Mouse (Mus musculus) C2C12 (cell line): ENCODE measurements around the gene Hist1h2ab. TPM values are rescaled to one million over a fixed set of nuclear protein-coding genes. Genes with fewer than 3 reads are reported as not detected.
A peak's percentile ranks its signal among the peaks of the same experiment; 100 is the strongest.
"Not testable (repeated sequence)": the region's sequence is repeated elsewhere in the genome, so short reads cannot be mapped to it uniquely, and the experiment has no call there.

Experiments used
- H3K27me3 ChIP-seq: one replicate; pipeline ENCODE4 v1.6.1; 2011; ENCODE audit not compliant: control insufficient read depth, insufficient read depth, insufficient read length
- H3K36me3 ChIP-seq: one replicate; pipeline ENCODE4 v1.6.1; 2011; ENCODE audit not compliant: control insufficient read depth, insufficient read depth
- H3K4me3 ChIP-seq: one replicate; pipeline ENCODE4 v1.5.1; 2011; ENCODE audit warnings: mild to moderate bottlenecking, control low read depth; ENCODE audit not compliant: poor library complexity, insufficient read depth, severe bottlenecking
- H3K79me2 ChIP-seq: one replicate; pipeline ENCODE4 v1.6.1; 2011; ENCODE audit not compliant: control insufficient read depth, insufficient read depth
- H3K79me3 ChIP-seq: one replicate; pipeline ENCODE4 v1.6.1; 2011; ENCODE audit warnings: low read depth, control low read depth
- H3ac ChIP-seq: one replicate; pipeline ENCODE3; 2011; ENCODE audit warnings: low read depth; ENCODE audit not compliant: control insufficient read depth, insufficient read length
- CEBPB ChIP-seq: IDR thresholded peaks from one replicate; pipeline ENCODE4 v1.6.1; 2011; ENCODE audit warnings: low read depth, mild to moderate bottlenecking, control low read depth, moderate library complexity
- CTCF ChIP-seq: IDR thresholded peaks from one replicate; pipeline ENCODE4 v1.5.1; 2011; ENCODE audit not compliant: control insufficient read depth, insufficient read depth, insufficient read length
- FOSL1 ChIP-seq: IDR thresholded peaks from one replicate; pipeline ENCODE4 v1.8.0; 2011; ENCODE audit warnings: mild to moderate bottlenecking, low read length; ENCODE audit not compliant: poor library complexity, insufficient read depth, severe bottlenecking
- MAX ChIP-seq: IDR thresholded peaks from one replicate; pipeline ENCODE4 v1.6.1; 2011; ENCODE audit warnings: mild to moderate bottlenecking, control low read depth
- MYOD1 ChIP-seq: IDR thresholded peaks from one replicate; pipeline ENCODE4 v1.6.1; 2011; ENCODE audit warnings: low read depth; ENCODE audit not compliant: control insufficient read depth, insufficient read length
- MYOG ChIP-seq: IDR thresholded peaks from one replicate; pipeline ENCODE4 v1.6.1; 2011; ENCODE audit not compliant: control insufficient read depth, insufficient read length; ENCODE audit errors: extremely low read depth
- USF1 ChIP-seq: IDR thresholded peaks from one replicate; pipeline ENCODE4 v1.6.1; 2011; ENCODE audit warnings: low read depth, mild to moderate bottlenecking, control low read depth, moderate library complexity
- polyA plus RNA-seq: library from polyadenylated mRNA; unstranded; fragments of >200 nt; fragmentation: generic; extraction: Trizol; gene quantifications from one replicate; pipeline ENCODE4 v1.2.1, GENCODE M21; 2012; ENCODE audit warnings: missing spikeins

Hist1h2ab gene
- polyA plus RNA-seq, 1 experiment: 9.3 TPM

DNA sequence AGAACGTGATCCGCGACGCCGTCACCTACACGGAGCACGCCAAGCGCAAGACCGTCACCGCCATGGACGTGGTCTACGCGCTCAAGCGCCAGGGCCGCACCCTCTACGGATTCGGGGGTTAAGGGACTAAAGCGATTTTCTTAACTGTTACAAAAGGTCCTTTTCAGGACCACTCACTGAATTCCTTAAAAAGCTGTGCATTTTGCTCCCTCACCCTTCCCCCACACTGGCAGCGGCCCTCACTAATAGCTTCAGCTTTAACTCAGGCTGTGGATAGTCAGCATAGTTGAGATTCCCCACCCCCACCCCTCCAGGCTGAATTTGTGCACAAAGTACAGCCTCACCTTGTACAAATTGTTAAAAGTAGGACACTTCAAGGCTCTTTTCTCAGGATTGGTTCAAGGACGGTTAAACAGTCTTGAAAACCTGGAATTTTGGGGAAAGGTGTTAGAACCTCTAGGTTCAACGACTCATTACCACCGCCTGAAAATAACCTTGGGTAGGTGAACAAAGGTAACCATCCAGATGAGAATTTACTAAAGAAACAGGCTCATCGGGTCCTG, 6.4 kb downstream of the Hist1h2ab start:
- no peak overlapping the region for H3K4me3 ChIP-seq
- H3K79me2 ChIP-seq: no peaks in the 10 kb centered on the region
- no peak for TF ChIP-seq CEBPB
- TF ChIP-seq MAX: no peak
- TF ChIP-seq FOSL1: no peak
- H3ac ChIP-seq: peak overlapping the region; percentile 56
- no peaks in the 10 kb centered on the region for H3K79me3 ChIP-seq
- H3K36me3 ChIP-seq: no peaks in the 10 kb centered on the region
- no peaks in the 10 kb centered on the region for H3K27me3 ChIP-seq

DNA sequence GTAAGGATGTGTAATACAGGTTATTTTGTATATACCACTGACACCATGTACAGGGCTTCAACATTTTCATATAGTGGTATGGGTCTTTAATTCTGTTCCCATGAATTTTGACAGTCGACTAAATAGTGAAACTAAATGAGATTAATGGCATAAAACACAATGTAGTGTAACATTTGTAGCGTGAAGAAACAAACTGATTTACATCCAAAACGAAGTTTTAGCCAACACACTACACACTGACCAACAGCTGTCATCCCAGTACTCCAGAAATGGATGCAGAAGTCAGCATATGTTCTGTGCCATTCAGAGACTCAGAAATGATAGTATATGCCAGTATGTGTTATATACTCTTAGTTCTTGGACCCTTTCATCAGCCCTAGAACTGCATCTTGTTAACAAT, 7.0 kb downstream of the Hist1h2ab start:
- TF ChIP-seq CEBPB (no peak), MYOD1 (no peak), CTCF (no peak), USF1 (no peak), FOSL1 (no peak), MYOG (no peak), MAX (no peak)
- Histone ChIP-seq H3K27me3 (no peaks in the 10 kb centered on the region), H3K79me3 (no peaks in the 10 kb centered on the region), H3K36me3 (no peaks in the 10 kb centered on the region), H3ac (no peak overlapping the region), H3K79me2 (no peaks in the 10 kb centered on the region), H3K4me3 (no peak overlapping the region)

DNA sequence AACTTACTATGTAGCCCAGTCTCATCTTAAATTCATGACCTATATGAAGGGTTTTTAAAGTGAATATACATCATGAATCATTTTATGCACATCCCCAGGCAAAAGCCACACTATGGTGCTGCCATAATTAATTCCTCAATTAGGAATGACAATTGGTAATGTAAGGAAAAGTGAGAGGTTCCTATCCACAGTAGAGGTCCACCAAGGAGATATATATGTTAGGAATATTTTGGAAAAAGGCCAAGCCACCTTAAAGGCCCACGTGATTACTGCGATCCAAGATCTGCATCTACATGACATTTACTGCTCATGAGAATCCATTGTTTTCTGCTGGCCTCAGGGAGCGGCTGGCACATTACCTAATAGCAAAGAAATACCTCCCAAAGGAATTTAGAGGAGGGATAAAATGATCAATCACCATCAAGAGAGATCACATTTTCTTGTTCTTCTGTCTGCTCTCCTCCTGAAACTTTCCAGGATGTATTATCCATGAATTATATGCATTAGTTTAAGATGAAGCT, 8.4 kb downstream of the Hist1h2ab start:
- no peaks in the 10 kb centered on the region for H3K79me3 ChIP-seq
- no peaks in the 10 kb centered on the region for H3K36me3 ChIP-seq
- no peak overlapping the region for H3ac ChIP-seq
- TF ChIP-seq CTCF: no peak
- no peak for TF ChIP-seq MAX
- no peak for TF ChIP-seq FOSL1
- no peak for TF ChIP-seq CEBPB
- no peak for TF ChIP-seq MYOD1
- TF ChIP-seq MYOG: no peak
- no peak for TF ChIP-seq USF1
- no peaks in the 10 kb centered on the region for H3K79me2 ChIP-seq
- no peak overlapping the region for H3K4me3 ChIP-seq
- H3K27me3 ChIP-seq: no peaks in the 10 kb centered on the region

DNA sequence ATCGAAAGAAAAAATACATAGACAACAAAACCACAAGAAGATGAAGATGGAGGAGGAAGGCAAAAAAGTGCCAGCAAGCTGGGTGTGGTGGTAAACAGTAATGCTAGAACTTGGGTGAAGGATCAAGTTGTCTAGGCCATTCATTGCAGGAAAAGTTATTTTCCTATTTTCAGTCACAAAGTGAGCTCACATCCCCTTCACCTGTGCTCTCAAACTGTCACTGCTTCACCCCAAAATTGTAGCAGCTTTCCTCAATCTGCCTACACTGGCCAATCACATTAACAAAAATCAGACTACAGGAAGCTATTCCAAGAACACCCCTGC, 9.0 kb downstream of the Hist1h2ab start:
- Histone ChIP-seq H3K79me3 (no peaks in the 10 kb centered on the region), H3K79me2 (no peaks in the 10 kb centered on the region), H3K36me3 (no peaks in the 10 kb centered on the region), H3K27me3 (no peaks in the 10 kb centered on the region), H3ac (peak overlapping the region; percentile 24), H3K4me3 (no peak overlapping the region)
- TF ChIP-seq CTCF (no peak), MYOG (no peak), MAX (no peak), FOSL1 (no peak), CEBPB (no peak), MYOD1 (no peak), USF1 (no peak)

DNA sequence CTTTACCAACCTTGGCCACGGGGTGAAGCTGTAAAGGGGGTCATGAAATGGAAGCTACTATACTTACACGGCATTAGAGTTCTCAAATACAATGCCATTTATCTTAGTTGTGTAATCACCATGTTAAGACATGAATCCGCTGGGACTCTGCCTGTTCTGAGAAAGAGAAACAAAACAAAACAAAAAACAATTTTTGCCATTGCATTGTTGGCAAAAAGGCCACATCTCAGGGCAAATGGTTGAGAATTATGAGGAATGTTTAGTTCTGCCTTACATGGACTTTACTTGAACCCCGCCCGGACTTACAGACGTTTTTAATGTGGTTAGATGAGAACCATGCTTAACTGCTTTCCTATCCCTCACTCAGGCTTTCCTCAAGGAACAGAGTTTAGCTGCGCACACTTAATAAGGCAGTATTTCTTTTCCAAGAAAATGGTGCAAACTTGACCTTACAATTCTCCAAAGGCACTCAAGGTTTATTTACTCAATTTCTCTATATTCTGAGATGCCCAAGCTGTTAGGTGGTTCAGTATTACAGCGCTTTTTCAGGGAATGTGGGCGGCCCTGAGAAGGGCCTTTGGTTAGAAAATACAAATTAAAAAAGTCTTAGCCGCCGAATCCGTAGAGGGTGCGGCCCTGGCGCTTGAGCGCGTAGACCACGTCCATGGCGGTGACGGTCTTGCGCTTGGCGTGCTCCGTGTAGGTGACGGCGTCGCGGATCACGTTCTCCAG, 9.5 kb downstream of the Hist1h2ab start:
- no peaks in the 10 kb centered on the region for H3K36me3 ChIP-seq
- H3K79me3 ChIP-seq: no peaks in the 10 kb centered on the region
- H3K4me3 ChIP-seq: peak overlapping the region; percentile 24
- TF ChIP-seq MYOD1 (no peak), CTCF (no peak), CEBPB (no peak)
- peak overlapping the region; percentile 18 for H3ac ChIP-seq
- H3K27me3 ChIP-seq: no peaks in the 10 kb centered on the region
- H3K79me2 ChIP-seq: no peaks in the 10 kb centered on the region

DNA sequence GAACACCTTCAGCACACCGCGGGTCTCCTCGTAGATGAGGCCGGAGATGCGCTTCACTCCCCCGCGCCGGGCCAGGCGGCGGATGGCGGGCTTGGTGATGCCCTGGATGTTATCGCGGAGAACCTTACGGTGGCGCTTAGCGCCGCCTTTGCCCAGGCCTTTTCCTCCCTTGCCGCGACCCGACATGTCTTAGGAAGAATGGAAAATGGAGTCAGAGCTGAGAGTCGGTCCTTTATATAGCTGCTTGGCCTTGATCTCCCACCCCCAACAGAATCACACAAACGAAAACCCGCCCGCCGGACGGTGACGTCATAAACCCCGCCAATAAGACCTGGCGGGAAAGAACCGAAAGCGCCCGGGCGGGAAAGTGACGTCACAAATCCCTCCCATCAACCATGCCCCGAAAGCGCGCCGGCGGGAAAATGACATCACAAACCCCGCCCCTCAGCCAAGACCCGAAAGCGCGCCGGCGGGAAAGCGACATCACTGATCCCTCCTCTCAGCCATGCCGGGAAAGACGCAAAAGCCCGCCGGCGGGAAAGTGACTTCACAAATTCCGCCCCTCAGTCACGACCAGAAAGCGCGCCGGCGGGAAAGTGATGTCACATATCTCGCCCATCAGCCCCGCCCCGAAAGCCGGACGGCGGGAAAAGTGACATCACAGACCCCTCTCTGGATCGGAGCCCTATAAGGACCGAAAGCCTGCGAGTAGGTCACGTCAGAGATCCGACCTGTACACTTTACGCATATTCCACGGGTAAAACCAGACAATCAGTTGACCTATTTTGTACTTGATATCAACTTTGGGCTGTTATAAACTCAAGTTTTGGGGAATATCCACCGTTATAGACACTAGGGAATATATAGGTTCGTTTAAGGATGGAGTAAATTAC, 10.3 kb downstream of the Hist1h2ab start, which contains the start of gene Hist1h4a:
Hist1h4a (minus strand) TSS at position 259 of the 893 bp plus-strand sequence.
- no peaks in the 10 kb centered on the region for H3K27me3 ChIP-seq
- H3K4me3 ChIP-seq: peak within 1 kb of the TSS; percentile 24
- no peaks in the 10 kb centered on the region for H3K79me3 ChIP-seq
- H3K36me3 ChIP-seq: no peaks in the 10 kb centered on the region
- no peak for TF ChIP-seq MYOD1
- peak within 1 kb of the TSS; percentile 38 for H3ac ChIP-seq
- H3K79me2 ChIP-seq: no peaks in the 10 kb centered on the region

DNA sequence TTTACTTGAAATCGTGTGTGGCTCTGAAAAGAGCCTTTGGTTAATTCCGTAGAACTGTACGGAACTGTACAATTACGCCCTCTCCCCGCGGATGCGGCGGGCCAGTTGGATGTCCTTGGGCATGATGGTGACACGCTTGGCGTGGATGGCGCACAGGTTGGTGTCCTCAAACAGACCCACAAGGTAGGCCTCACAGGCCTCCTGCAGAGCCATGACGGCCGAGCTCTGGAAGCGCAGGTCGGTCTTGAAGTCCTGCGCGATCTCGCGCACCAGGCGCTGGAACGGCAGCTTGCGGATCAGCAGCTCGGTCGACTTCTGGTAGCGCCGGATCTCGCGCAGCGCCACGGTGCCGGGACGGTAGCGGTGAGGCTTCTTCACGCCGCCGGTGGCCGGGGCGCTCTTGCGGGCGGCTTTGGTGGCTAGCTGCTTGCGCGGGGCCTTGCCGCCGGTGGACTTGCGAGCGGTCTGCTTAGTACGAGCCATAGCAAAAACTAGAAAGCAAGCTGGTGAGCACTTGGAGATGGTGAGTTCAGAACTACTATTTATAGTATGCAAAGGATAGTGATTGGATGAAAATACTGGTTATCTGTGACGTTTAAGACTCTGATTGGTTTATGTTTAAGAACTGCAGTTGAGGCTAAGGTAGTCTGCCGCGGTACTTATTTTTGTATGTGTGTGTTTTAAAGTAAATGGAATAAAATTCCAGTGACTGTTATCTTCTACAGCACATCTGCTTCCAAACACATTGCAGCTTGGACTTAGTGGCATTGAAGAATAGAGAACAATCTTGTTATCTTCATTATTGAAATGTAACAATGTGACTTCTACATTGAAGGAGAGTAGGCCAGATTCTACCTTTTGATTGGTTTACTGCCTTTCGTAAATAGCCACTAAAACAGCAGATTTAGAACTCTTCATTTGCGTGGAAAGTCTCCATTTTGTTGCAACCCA, 11.2 kb downstream of the Hist1h2ab start, which contains the start of gene Hist1h3a:
Hist1h3a (minus strand) TSS at position 516 of the 951 bp plus-strand sequence.
- not testable (repeated sequence) for H3K79me2 ChIP-seq, H3K79me3 ChIP-seq, H3K36me3 ChIP-seq, H3K27me3 ChIP-seq
- Histone ChIP-seq H3ac (peak within 1 kb of the TSS; percentile 38), H3K4me3 (peak within 1 kb of the TSS; percentile 24)
